Mouse (Mus musculus): Measurements from ENCODE around the gene 9430015G10Rik. TPM values are rescaled to one million over a fixed set of nuclear protein-coding genes. Genes with fewer than 3 reads are reported as not detected.

Gene 9430015G10Rik
- polyA plus RNA-seq, 1 experiment from 2014 or later: 62.3 TPM

DNA sequence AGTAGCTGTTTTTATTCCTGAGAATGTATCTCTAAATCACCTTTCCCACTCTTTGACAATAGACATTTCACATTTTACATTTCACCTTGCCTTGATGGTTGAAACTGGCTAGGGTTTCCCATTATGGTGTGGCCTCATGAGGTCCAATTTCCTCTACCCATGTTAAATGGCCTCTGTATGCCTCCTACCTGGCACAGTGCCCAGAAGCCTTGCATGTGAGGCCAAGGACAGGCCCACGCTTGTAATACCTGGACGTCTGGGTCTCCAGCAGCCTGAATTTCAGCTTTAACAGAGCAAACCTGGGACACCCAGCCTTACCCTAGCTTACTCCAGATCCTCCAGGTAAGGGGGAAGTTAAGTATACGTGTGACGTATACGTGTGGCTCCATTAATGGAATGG, 26.4 kb upstream of the 9430015G10Rik start:
- no peaks in the 10 kb centered on the region for H3K36me3 ChIP-seq
- H3K4me1 ChIP-seq (replicated peaks): peaks cover under 1% of the 10 kb centered on the region; the same call in 1 of the 2 replicates
- H3K27ac ChIP-seq: no peak overlapping the region
- H3K4me3 ChIP-seq: no peak overlapping the region
- no peak for DNase-seq (ENCODE audit: low spot score)
- H3K9me3 ChIP-seq: no peaks in the 10 kb centered on the region
- H3K27me3 ChIP-seq (ENCODE audit: insufficient read depth, poor library complexity, severe bottlenecking): peaks cover 12% of the 10 kb centered on the region
- 90% methylated on average over 5 of the region's 5 CpGs for WGBS

DNA sequence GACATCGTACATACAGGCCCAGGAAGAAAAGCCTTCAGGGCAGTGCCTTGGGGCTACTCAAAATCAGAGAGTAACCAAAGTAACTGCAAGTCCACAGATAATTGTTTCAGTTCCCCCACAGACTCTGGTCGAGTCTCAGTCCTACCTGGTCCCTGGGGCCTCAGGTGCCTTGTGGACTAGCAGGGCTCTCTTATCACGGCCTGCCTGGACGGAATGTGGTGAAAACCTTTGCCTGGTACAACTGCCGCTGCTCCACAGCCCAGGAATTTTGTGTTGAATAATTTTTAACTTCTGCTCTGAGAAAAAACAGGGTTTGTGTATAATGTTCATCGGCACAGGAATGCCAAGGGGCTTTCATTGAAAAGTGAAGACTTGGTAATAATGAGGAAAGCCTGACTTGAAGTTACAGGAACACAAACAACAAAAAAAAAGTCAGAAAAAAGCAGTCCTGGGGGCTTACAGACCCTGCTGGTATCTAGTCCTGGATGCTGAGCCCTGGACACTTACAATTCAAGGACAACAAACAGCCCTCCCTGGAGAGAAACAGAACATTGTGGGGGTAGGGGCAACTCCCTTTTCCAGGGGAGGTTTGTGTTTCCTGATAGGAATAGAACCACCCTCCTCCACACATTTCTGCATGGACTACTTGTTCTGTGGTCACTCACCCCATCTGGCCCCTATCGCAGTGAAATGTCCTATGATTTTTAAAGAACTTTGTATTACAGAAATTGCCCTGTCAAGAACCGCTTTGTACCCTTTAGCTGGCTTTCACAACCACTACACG, 25.5 kb upstream of the 9430015G10Rik start:
- no peaks in the 10 kb centered on the region for H3K4me1 ChIP-seq (replicated peaks)
- DNase-seq (ENCODE audit: low spot score): no peak
- 83% methylated on average over 9 of the region's 9 CpGs for WGBS
- H3K27ac ChIP-seq: no peak overlapping the region
- no peaks in the 10 kb centered on the region for H3K36me3 ChIP-seq
- no peak overlapping the region for H3K4me3 ChIP-seq
- no peaks in the 10 kb centered on the region for H3K9me3 ChIP-seq
- H3K27me3 ChIP-seq (ENCODE audit: insufficient read depth, poor library complexity, severe bottlenecking): 0 out of 2 replicates have a peak, but pooled peaks cover 7% of the 10 kb centered on the region

DNA sequence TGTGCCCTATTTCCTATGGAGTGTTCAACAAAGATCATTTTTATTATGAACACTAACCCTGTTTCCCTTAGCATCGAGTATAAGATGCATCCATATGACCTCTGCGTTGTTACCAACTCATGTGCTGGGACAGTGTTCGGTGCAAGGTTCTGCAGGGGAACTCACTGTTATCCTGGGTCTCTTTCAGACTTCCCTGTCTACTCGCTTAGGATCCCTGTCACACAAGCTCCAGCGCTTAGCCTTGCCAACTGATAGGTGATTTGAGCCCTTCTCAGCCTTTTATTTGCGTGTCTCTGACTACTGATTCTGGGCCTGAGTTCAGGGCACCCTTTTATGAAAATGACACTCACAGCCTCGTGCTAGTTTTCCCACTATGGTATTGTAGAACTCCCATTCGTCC, 24.5 kb upstream of the 9430015G10Rik start:
- Histone ChIP-seq H3K36me3 (no peaks in the 10 kb centered on the region), H3K4me1 (replicated peaks) (no peaks in the 10 kb centered on the region), H3K27ac (no peak overlapping the region), H3K4me3 (no peak overlapping the region), H3K9me3 (no peaks in the 10 kb centered on the region), H3K27me3 (ENCODE audit: insufficient read depth, poor library complexity, severe bottlenecking) (0 out of 2 replicates have a peak, but pooled peaks cover 5% of the 10 kb centered on the region)
- no peak for DNase-seq (ENCODE audit: low spot score)
- WGBS: 88% methylated on average over 8 of the region's 8 CpGs

DNA sequence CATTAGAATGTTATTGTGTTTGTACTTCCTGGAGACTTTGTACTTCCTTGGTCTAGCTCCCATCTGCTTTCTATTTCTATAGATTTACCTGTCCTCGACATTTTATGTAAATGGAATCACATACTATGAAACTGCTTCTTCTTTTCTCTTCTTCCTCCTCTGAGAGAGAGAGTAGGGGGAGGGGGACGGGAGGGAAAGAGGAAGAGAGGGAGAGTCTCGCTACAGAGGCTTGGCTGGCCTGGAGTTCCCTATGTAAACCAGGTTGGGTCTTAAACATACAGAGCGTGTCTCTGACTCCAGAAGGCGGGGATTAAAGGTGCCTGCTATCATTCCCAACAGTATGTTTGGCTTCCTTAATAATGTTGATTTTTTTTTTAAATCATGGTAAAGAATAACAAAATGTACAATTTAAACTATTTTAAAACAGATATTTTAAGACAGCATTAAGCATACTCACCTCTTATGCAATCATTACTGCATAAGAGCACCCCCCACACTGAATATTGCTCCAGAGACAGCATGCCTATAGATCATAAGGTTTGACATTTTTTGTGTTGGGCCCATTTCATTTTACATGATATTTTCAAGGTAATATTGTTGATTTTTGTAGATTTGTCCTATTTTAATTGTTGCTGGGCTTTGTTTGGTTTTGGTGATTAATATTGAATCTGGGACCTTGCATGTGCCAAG, 22.2 kb upstream of the 9430015G10Rik start:
- Histone ChIP-seq H3K27ac (no peak overlapping the region), H3K36me3 (no peaks in the 10 kb centered on the region), H3K9me3 (no peaks in the 10 kb centered on the region), H3K27me3 (ENCODE audit: insufficient read depth, poor library complexity, severe bottlenecking) (no peaks in the 10 kb centered on the region), H3K4me1 (replicated peaks) (no peaks in the 10 kb centered on the region), H3K4me3 (no peak overlapping the region)
- 43% methylated on average over 5 of the region's 5 CpGs for WGBS
- DNase-seq (ENCODE audit: low spot score): no peak

DNA sequence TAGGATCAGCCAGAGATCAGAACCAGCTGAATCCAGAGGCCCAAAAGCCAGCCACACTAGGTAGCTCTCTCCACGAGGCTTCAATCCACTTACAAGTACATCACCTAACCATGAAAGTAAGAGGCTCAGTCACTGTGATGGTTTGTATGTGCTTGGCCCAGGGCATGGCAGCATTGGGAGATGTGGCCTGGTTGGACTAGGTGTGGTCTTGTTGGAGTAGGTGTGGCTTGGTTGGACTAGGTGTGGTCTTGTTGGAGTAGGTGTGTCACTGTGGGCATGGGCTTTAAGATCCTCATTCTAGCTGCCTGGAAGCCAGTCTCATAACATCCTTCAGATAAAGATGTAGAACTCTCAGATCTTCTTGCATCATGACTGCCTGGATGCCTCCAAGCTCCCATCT, 18.5 kb upstream of the 9430015G10Rik start:
- DNase-seq (ENCODE audit: low spot score): no peak
- 72% methylated on average over 1 of the region's 1 CpGs for WGBS
- no peak overlapping the region for H3K4me3 ChIP-seq
- H3K27me3 ChIP-seq (ENCODE audit: insufficient read depth, poor library complexity, severe bottlenecking): no peaks in the 10 kb centered on the region
- H3K36me3 ChIP-seq: no peaks in the 10 kb centered on the region
- no peak overlapping the region for H3K27ac ChIP-seq
- no peaks in the 10 kb centered on the region for H3K4me1 ChIP-seq (replicated peaks)
- H3K9me3 ChIP-seq: no peaks in the 10 kb centered on the region

DNA sequence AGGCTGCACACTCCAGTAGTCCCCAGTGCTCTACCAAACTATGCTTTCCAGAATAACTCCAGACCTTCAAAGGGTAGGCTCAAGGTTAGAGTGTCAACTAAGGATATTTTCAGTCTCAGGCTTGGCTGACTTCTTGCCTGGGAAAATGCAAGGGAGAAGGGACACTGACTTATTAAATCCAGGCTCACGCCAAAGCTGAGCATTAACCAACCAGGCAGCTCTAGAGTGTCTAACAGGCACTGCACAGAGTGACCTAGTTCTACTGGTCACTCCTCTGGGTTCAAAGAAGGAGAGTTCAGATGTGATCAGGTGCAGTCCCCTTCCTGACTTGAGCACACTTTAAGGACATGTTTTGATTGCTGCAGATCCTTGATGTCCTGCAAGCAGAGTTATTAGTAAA, 17.0 kb upstream of the 9430015G10Rik start:
- Histone ChIP-seq H3K27me3 (ENCODE audit: insufficient read depth, poor library complexity, severe bottlenecking) (no peaks in the 10 kb centered on the region), H3K36me3 (no peaks in the 10 kb centered on the region), H3K4me1 (replicated peaks) (no peaks in the 10 kb centered on the region), H3K27ac (no peak overlapping the region), H3K9me3 (no peaks in the 10 kb centered on the region), H3K4me3 (no peak overlapping the region)
- 82% methylated on average over 1 of the region's 1 CpGs for WGBS
- DNase-seq (ENCODE audit: low spot score): no peak

DNA sequence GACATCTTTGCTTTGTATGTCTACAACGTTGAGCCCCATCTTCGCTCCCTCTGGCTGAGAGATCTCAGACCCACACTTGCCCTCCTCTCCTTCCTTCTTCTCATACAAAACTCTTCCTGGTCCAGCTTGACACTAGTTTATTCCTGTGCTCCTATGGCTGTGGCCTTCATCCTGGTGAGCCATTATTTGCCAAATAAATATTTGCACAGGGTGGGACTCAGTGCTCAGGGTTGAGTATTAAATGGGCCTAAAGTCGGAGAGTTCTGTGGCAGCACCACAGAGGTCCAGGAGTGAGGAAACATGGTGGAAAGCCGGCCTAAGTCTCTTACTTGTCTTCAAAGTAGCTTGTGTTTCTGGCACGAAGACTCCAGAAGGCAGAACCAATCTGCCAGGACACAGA, 16.0 kb upstream of the 9430015G10Rik start:
- no peaks in the 10 kb centered on the region for H3K9me3 ChIP-seq
- no peaks in the 10 kb centered on the region for H3K27me3 ChIP-seq (ENCODE audit: insufficient read depth, poor library complexity, severe bottlenecking)
- H3K36me3 ChIP-seq: no peaks in the 10 kb centered on the region
- WGBS: 87% methylated on average over 5 of the region's 5 CpGs
- H3K4me3 ChIP-seq: no peak overlapping the region
- 0 out of 2 replicates have a peak, but pooled peaks cover 2% of the 10 kb centered on the region for H3K4me1 ChIP-seq (replicated peaks)
- no peak overlapping the region for H3K27ac ChIP-seq
- no peak for DNase-seq (ENCODE audit: low spot score)

DNA sequence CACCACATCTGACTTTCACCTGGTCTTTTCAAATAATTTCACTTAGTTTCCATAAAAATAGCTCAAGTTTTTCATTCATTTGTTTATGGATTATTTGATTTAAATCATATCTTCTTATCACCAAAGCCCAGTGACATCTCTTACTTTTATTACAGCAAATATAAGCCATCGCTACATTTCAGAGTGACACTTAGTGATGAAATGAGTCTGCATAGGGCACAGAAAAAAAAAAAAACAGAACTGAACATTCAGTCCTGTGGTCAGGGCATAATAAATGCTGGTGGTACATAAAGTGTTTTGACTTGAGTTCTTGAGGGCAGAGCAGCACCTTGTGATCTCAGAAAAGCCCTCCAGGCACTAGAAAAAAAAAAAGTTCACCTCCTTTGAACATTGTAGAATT, 13.6 kb upstream of the 9430015G10Rik start:
- Histone ChIP-seq H3K36me3 (no peaks in the 10 kb centered on the region), H3K4me3 (no peak overlapping the region), H3K9me3 (no peaks in the 10 kb centered on the region), H3K4me1 (replicated peaks) (0 out of 2 replicates have a peak, but pooled peaks cover 2% of the 10 kb centered on the region), H3K27ac (no peak overlapping the region), H3K27me3 (ENCODE audit: insufficient read depth, poor library complexity, severe bottlenecking) (no peaks in the 10 kb centered on the region)
- no peak for DNase-seq (ENCODE audit: low spot score)
- WGBS: 97% methylated on average over 1 of the region's 1 CpGs

DNA sequence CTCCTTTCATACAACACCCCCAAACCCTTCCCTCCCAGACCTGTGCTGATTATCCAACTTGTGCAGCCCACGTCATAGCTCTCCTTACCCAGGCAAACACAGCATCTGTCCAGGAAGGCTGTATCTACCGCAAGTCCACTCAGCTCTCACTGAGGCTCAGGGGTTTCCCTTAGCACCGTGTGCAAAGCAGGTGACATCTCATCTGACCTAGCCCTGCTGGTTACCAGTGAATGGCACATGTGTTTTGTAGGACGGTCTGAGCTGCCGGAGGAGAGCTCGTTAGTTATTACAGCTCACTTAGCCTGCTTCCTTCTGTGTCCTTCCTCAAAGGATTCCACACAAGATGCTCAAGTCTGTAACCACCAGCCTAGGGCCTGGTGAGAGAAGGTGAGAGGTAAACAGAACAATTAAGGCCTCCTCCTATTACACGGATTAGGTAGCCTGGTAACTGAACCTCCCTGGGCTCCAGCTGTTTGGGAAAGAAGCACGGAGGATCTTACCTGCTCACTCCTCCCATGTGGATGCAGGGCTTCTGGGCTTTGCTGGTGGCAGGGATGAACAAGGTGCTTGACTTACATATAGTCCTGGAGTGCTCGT, 11.9 kb upstream of the 9430015G10Rik start:
- Histone ChIP-seq H3K9me3 (no peaks in the 10 kb centered on the region), H3K4me3 (no peak overlapping the region), H3K27me3 (ENCODE audit: insufficient read depth, poor library complexity, severe bottlenecking) (no peaks in the 10 kb centered on the region), H3K4me1 (replicated peaks) (0 out of 2 replicates have a peak, but pooled peaks cover 2% of the 10 kb centered on the region), H3K36me3 (no peaks in the 10 kb centered on the region), H3K27ac (no peak overlapping the region)
- DNase-seq (ENCODE audit: low spot score): no peak
- WGBS: 71% methylated on average over 9 of the region's 9 CpGs

DNA sequence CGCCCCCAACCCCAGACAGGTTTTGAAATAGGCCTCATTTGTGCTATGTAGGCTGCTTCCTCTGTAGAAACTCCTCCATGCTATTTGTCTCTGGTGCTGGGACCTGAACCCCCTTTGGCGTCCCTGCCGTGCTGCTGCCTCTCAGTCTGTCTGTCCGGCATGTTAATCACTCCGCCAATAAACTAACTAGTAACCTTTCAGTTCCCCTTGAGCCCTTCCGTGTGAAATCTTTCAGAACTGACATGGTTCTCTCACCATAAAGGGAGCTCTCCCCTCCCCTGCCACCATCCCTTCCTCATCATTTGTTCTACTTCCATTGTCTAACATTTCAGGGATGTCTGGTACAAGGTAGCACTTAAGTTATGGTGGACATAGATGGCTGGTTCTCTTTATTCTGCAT, 10.4 kb upstream of the 9430015G10Rik start:
- Histone ChIP-seq H3K36me3 (no peaks in the 10 kb centered on the region), H3K4me1 (replicated peaks) (0 out of 2 replicates have a peak, but pooled peaks cover 2% of the 10 kb centered on the region), H3K27ac (no peak overlapping the region), H3K4me3 (no peak overlapping the region), H3K27me3 (ENCODE audit: insufficient read depth, poor library complexity, severe bottlenecking) (no peaks in the 10 kb centered on the region), H3K9me3 (no peaks in the 10 kb centered on the region)
- no peak for DNase-seq (ENCODE audit: low spot score)
- WGBS: 71% methylated on average over 6 of the region's 6 CpGs

DNA sequence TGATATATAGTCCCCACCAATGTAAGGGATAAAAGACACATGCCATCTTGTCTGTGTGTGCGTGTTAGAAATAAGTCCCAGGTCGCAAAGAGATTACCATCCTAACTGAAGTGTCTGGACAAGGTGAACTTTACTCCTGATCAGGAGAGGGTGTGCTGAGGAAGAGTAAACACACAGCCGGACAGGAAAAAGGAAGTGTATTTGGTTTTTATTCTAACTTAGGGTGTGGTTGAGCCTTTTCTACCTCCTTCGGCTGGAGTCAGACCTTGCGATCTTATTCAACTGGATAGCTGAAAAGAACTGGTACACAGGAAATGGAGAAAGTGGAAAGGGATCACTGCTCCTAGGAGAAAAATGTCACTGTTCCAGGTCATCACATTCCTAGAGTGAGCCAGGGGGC, 9.3 kb upstream of the 9430015G10Rik start:
- 90% methylated on average over 5 of the region's 5 CpGs for WGBS
- no peaks in the 10 kb centered on the region for H3K27me3 ChIP-seq (ENCODE audit: insufficient read depth, poor library complexity, severe bottlenecking)
- no peaks in the 10 kb centered on the region for H3K9me3 ChIP-seq
- 0 out of 2 replicates have a peak, but pooled peaks cover 2% of the 10 kb centered on the region for H3K4me1 ChIP-seq (replicated peaks)
- H3K36me3 ChIP-seq: no peaks in the 10 kb centered on the region
- DNase-seq (ENCODE audit: low spot score): no peak
- H3K27ac ChIP-seq: no peak overlapping the region
- H3K4me3 ChIP-seq: no peak overlapping the region

DNA sequence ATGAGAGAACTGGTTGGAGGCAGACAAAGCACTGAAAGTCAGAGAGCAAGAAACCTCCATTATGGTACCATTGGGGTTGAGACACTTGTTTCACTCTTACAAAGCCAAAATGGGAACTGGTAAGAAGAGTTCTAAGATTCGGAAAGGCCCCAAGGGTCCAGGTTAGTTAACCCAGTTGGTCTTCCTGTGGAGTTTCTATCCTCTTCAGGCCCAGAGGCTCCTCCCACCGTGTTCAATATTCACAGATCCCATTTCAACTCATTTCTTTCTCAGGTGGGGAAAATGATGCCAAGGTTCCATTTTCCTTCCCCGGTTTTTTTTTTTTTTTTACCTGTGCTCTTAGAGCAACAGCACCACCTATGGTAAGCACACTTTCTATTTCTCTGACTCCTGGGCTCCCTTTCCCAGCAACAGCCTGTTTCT, 8.3 kb upstream of the 9430015G10Rik start:
- Histone ChIP-seq H3K27ac (no peak overlapping the region), H3K36me3 (no peaks in the 10 kb centered on the region), H3K4me1 (replicated peaks) (0 out of 2 replicates have a peak, but pooled peaks cover 2% of the 10 kb centered on the region), H3K9me3 (no peaks in the 10 kb centered on the region), H3K27me3 (ENCODE audit: insufficient read depth, poor library complexity, severe bottlenecking) (no peaks in the 10 kb centered on the region), H3K4me3 (no peak overlapping the region)
- no peak for DNase-seq (ENCODE audit: low spot score)
- WGBS: 48% methylated on average over 3 of the region's 3 CpGs

DNA sequence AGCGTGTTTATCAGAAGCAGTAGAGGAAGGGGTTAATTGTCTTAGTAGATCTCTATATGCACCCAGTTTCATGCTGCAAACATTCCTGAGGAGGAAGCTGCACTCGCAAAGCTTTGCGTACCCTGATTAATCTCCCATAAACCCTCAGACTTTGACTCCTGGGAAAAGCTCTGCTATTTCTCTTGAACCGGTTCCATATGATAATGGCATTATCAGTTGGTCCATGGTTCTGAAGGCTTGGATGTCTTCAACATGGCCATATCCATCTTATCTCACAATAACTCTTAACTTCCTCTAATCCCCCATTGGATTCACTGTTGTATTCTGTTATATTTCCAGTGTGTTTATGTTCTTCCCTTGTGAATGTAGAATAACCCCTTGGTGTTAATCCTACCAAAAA, 6.4 kb upstream of the 9430015G10Rik start:
- no peak overlapping the region for H3K4me3 ChIP-seq
- H3K9me3 ChIP-seq: no peaks in the 10 kb centered on the region
- 0 out of 2 replicates have a peak, but pooled peaks cover 2% of the 10 kb centered on the region for H3K4me1 ChIP-seq (replicated peaks)
- 85% methylated on average over 4 of the region's 4 CpGs for WGBS
- no peaks in the 10 kb centered on the region for H3K36me3 ChIP-seq
- no peaks in the 10 kb centered on the region for H3K27me3 ChIP-seq (ENCODE audit: insufficient read depth, poor library complexity, severe bottlenecking)
- DNase-seq (ENCODE audit: low spot score): no peak
- H3K27ac ChIP-seq: no peak overlapping the region

Measured in hindbrain, embryonic 10.5 days (tissue).